Mouse (Mus musculus): ENCODE measurements around the gene Cideb. TPM values are rescaled to one million over a fixed set of nuclear protein-coding genes. Genes with fewer than 3 reads are reported as not detected.

Gene Cideb
- total and polyA plus RNA-seq, 3 experiments = 0.53 to 2.4 TPM; not detected in 1

DNA sequence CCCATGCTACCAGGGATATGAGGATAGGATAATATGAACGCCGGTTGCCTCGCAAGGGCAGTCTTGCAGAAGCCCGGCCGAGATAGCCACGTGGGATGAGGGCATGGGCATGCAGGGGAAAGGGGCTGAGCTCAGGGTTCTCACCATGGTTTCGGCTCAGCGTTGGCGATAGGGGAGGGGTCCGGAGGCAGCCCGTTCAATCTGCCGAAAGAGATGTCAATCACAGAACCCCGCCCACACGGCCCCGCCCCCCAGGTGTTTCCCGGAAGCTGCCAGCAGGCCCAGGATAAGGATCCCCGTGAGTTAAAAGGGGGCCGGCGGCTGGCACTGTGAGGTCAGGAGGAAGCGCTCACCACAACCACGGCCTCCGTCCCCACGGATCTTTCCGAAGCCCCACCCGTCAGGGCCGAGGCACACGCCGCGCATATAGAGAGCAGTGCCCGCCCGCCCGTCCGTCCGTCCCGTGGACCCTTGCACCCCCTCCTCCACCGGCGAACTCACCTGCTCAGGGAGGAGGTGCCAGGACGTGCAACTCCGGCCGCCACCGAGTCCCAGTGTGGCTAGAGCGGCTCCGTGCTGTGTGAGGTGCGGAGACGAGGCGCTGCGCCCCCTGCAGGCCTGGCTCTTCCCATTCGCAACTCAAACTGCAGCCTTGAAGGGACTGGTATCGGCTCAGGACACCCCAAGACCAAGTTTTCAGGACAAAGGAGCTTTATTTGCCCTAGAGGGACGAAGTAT lies 36.4 kb downstream of the Cideb start, which contains the start of gene Rabggta (continued):
- no peak for TF ChIP-seq CHD2 (IDR thresholded peaks at IDR 0.05; ENCODE audit: low read length)
- TF ChIP-seq BHLHE40 (IDR thresholded peaks at IDR 0.05; ENCODE audit: borderline replicate concordance, low read depth, low read length) = no peak
- TF ChIP-seq KAT2A (conservative IDR thresholded peaks at IDR 0.05; ENCODE audit: low read depth, low read length) = no peak
- peak; percentile 81 for TF ChIP-seq ELF1 (IDR thresholded peaks at IDR 0.05; ENCODE audit: low read depth, low read length)
- TF ChIP-seq RAD21 (IDR thresholded peaks at IDR 0.05; ENCODE audit: low read depth, low read length) = no peak; the same call in 1 of the 2 replicates
- TF ChIP-seq POLR2A (IDR thresholded peaks at IDR 0.05; ENCODE audit: control insufficient read depth in 1 of 2, insufficient read depth in 1 of 2, low read depth in 1 of 2, low read length in 2 of 2, poor library complexity in 1 of 2) = peak; percentile 62 to 76; a peak in 3 of 4 replicates
- peak; percentile 60 for TF ChIP-seq NELFE (IDR thresholded peaks at IDR 0.05; ENCODE audit: low read depth, low read length)
- no peak for TF ChIP-seq E2F4 (IDR thresholded peaks at IDR 0.05; ENCODE audit: borderline replicate concordance, low read depth, low read length)
- no peak for TF ChIP-seq ZNF384 (IDR thresholded peaks at IDR 0.05; ENCODE audit: low read depth, low read length)
- peak; percentile 62 for TF ChIP-seq MYC (IDR thresholded peaks at IDR 0.05; ENCODE audit: low read depth, low read length)
- peak; percentile 91 for TF ChIP-seq MAZ (IDR thresholded peaks at IDR 0.05; ENCODE audit: low read depth, low read length)
- peak; percentile 85 for TF ChIP-seq SIN3A (IDR thresholded peaks at IDR 0.05; ENCODE audit: low read length)
- TF ChIP-seq MEF2A (IDR thresholded peaks at IDR 0.05; ENCODE audit: extremely low read depth, insufficient replicate concordance, low read depth, low read length, poor library complexity, severe bottlenecking) = no peak
- TF ChIP-seq USF1 (IDR thresholded peaks at IDR 0.05; ENCODE audit: low read depth, low read length) = peak; percentile 41
- TF ChIP-seq JUND (IDR thresholded peaks at IDR 0.05; ENCODE audit: low read depth, low read length) = no peak
- 0 out of 2 replicates have a peak, but pooled peaks have one; percentile 4 for TF ChIP-seq RCOR1 (IDR thresholded peaks at IDR 0.05; ENCODE audit: low read depth, low read length)
- TF ChIP-seq TCF12 (IDR thresholded peaks at IDR 0.05; ENCODE audit: low read depth, low read length) = peak; percentile 73
- no peak for TF ChIP-seq MAFK (IDR thresholded peaks at IDR 0.05; ENCODE audit: borderline replicate concordance, low read depth, low read length)
- TF ChIP-seq ZKSCAN1 (IDR thresholded peaks at IDR 0.05; ENCODE audit: low read depth, low read length) = no peak
- TF ChIP-seq MYB (IDR thresholded peaks at IDR 0.05; ENCODE audit: low read depth, low read length) = no peak
- peak; percentile 50; the same call in 1 of the 2 replicates for TF ChIP-seq ZMIZ1 (IDR thresholded peaks at IDR 0.05; ENCODE audit: low read depth, low read length)

DNA sequence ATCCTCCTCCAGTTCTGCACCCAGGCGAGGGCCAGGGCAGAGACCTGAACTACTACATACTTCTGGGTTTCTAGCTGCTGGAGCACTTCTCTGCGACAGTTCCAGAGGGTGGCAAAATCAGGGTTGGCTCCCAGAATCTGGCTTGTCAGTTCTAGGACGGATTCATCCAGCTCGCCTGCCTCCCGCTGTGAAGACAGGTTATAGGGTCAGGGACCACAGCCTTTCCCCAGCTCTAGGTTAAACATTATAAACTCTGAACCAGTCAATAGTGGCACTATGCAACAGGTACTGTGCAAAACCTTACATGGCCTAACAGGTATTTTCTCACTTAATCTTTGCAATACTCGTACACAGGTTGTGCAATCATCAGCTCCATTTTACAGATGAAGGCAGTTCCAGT lies 37.2 kb downstream of the Cideb start:
- DNase-seq (ENCODE audit: low read depth, low spot score) = no peak
- no peak for TF ChIP-seq SIN3A (IDR thresholded peaks at IDR 0.05; ENCODE audit: low read length)
- no peak for TF ChIP-seq ETS1 (IDR thresholded peaks at IDR 0.05; ENCODE audit: low read depth, low read length)
- TF ChIP-seq TCF12 (IDR thresholded peaks at IDR 0.05; ENCODE audit: low read depth, low read length) = no peak
- no peak for TF ChIP-seq JUND (IDR thresholded peaks at IDR 0.05; ENCODE audit: low read depth, low read length)
- TF ChIP-seq GATA1 (IDR thresholded peaks at IDR 0.05; ENCODE audit: low read depth, low read length) = no peak
- TF ChIP-seq POLR2AphosphoS2 (IDR thresholded peaks at IDR 0.05; ENCODE audit: low read length) = no peak
- no peak for TF ChIP-seq SMC3 (IDR thresholded peaks at IDR 0.05; ENCODE audit: low read depth, low read length)
- no peak for TF ChIP-seq TBP (IDR thresholded peaks at IDR 0.05; ENCODE audit: low read depth, low read length)
- TF ChIP-seq USF2 (IDR thresholded peaks at IDR 0.05; ENCODE audit: borderline replicate concordance in 1 of 2, insufficient read depth in 1 of 2, low read depth in 1 of 2, low read length in 2 of 2) = no peak
- no peak for TF ChIP-seq RCOR1 (IDR thresholded peaks at IDR 0.05; ENCODE audit: low read depth, low read length)
- no peak for TF ChIP-seq CTCF (IDR thresholded peaks at IDR 0.05 in 2 of 3, conservative IDR thresholded peaks at IDR 0.05 in 1 of 3; ENCODE audit: control insufficient read depth in 1 of 3, insufficient read depth in 1 of 3, low read depth in 2 of 3, low read length in 3 of 3, poor library complexity in 1 of 3, severe bottlenecking in 1 of 3)
- peaks cover 11 to 12% of the 10 kb centered on the region in 2 experiments for H3K4me1 ChIP-seq (ENCODE audit: control insufficient read depth in 1 of 2, insufficient read depth in 2 of 2, low read length in 2 of 2)
- peak overlapping the region; percentile 84 to 90; a peak in 3 of 4 replicates for H3K4me3 ChIP-seq (ENCODE audit: control insufficient read depth in 1 of 2, insufficient read depth in 1 of 2, low read depth in 2 of 2, low read length in 2 of 2)
- H3K27me3 ChIP-seq (ENCODE audit: control insufficient read depth in 1 of 2, insufficient read depth in 2 of 2, low read length in 2 of 2) = no peaks in the 10 kb centered on the region
- H3K9ac ChIP-seq (ENCODE audit: control insufficient read depth, low read depth, low read length, poor library complexity, severe bottlenecking) = peak overlapping the region; percentile 83
- H3K36me3 ChIP-seq (ENCODE audit: control insufficient read depth in 1 of 2, insufficient read depth in 2 of 2, low read length in 2 of 2) = peaks cover 0 to 14% of the 10 kb centered on the region in 2 experiments; a peak in 2 of 4 replicates
- H3K79me2 ChIP-seq (ENCODE audit: control insufficient read depth, insufficient read depth, low read length, poor library complexity) = peaks cover 2% of the 10 kb centered on the region; the same call in 1 of the 2 replicates
- H3K9me3 ChIP-seq (replicated peaks; ENCODE audit: insufficient read depth, low read length) = no peaks in the 10 kb centered on the region
- H3K27ac ChIP-seq (ENCODE audit: control insufficient read depth, low read depth, low read length) = no peak overlapping the region
